Mouse (Mus musculus): Measurements from ENCODE around the gene Ralgds.
A peak's percentile ranks its signal among the peaks of the same experiment; 100 is the strongest.
"Not testable (repeated sequence)": the region's sequence is repeated elsewhere in the genome, so short reads cannot be mapped to it uniquely, and the experiment has no call there.

Ralgds gene

DNA sequence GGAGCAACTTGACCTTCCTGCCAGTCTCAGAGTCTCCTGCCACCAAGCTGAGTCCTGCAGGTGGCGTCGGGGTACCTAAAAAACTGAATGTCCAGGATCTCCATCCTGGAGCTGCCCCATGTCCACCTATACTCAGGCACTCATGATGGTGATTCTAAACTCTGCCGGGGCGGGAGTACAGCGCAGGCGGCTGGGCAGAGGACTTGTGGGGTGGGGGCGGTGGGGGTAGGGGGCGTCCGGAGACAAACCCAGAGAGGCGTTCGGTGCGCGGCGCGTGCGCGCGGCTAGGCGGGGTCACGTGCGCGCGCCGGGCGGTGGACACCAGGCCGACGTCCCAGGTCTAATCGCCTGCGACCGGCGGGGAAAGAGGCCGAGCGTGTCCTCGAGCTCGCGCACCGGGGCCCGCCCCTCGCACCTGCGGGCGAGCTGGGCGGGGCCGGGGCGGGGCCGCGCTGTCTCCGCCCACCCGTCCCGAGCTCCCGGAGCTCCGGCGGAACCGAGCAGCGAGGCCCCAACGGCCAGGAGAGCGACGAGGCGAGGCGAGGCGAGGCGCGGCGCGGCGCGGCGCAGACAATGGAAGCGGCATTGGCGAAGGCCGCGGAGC, at the start of gene Ralgds:
Gene Ralgds, plus strand, starts transcription at position 328 of the 604 bp plus-strand sequence.
- DNase-seq (ENCODE audit: low read depth, low spot score), result peak; percentile 72

DNA sequence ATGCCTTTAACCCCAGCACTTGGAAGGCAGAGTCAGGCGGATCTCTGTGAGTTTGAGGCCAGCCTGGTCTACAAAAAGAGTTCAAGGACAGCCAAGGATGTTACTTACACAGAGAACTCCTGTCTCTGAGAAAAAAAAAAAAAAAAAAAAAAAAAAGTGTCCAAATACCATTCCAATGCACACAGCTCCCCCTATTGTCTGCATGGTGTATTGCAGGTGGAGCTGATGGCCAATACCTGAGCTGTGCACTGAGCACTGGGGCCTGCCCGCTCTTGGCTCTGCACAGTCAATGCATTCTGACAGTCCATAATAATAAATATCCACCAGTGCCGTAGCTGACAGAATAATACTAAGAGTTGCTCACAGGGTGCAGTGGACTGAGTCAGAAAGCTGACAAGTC, 49.0 kb upstream of the Ralgds start:
- no peak for DNase-seq (ENCODE audit: low read depth, low spot score)

DNA sequence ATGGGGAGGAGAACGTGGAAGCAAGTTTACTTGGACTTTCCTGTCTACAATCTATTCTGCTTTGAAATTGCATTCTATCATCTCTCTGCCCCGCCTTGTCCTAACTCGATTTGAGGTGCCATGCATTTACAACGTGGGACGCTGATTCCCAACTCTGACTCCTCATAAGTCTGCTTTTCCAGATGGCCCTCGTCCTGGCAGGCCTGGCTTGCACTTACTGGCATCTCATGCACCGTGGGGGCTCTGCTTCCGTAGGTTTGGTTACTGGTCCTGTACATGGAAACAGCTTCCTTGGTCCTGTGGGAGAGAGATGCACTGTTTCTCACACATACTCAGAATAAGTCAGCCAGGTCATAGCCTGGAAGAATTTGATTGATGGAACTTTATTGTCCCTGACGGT, 48.0 kb upstream of the Ralgds start:
- no peak for DNase-seq (ENCODE audit: low read depth, low spot score)

DNA sequence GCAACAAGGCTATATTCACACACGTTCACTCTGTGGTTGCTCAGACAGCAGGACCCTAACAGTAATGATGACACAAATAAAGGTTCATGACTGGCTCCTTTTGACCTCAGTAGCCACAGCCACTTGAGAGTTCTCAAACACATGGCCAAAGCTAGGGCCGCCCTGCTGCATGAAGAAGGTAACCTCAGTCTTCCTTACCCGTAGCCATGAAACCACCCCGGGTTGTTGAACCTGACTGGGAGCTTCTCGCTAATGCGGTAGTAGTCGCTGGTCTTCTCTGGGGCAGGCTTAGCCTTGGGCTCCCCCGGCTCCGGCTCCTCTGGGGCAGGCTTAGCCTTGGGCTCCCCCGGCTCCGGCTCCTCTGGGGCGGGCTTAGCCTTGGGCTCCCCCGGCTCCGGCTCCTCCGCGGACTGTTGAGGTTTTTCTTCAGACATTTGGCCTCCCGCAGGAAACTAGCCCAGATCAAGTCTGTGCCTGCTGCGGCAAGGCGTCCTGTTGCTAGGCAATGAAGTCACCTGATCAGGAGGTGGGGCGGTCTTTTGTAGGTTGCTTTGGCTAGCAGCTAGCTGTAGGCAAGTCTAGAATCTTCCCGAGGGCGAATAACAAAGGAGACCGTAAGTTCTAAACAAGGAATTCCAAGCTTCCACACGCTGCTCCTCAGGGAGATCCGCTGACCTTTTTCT, 46.9 kb upstream of the Ralgds start, which contains the start of gene 1700007K13Rik:
Gene 1700007K13Rik, minus strand, starts transcription at position 497 of the 683 bp plus-strand sequence.
- no peak for DNase-seq (ENCODE audit: low read depth, low spot score)

DNA sequence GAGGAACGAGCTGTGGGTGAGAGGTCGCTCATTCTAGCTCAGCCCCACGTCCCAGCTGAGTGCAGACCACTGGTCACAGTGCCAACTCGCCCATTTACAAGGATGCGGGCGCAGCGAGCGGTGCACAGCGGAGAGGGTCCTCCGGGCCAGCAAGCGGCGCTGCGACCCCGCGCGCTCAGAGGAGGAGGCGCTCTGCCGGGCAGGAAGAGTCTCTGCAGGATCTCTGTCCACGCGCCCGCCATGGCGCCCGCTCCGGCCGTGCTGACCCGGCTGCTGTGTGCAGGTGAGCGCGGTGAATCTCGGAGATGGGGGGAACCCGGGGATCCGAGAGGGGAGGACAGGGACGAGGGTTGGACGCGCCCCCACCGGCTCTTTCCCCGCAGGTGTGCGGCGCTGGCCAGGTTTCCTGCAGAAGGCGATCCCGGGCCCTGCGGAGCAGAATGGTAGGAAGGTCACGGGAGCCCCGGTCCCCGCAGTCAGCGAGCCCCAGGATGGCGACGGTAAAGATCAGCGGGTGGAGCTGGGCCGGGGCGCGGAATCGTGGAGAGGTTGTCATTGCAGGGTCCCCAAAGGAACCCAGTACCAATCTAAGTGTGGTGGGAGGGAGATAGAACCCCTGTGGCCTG, 45.0 kb upstream of the Ralgds start, which contains the start of gene Mrps2:
Gene Mrps2, plus strand, starts transcription at position 207 of the 626 bp plus-strand sequence.
- peak; percentile 81 for DNase-seq (ENCODE audit: low read depth, low spot score)

DNA sequence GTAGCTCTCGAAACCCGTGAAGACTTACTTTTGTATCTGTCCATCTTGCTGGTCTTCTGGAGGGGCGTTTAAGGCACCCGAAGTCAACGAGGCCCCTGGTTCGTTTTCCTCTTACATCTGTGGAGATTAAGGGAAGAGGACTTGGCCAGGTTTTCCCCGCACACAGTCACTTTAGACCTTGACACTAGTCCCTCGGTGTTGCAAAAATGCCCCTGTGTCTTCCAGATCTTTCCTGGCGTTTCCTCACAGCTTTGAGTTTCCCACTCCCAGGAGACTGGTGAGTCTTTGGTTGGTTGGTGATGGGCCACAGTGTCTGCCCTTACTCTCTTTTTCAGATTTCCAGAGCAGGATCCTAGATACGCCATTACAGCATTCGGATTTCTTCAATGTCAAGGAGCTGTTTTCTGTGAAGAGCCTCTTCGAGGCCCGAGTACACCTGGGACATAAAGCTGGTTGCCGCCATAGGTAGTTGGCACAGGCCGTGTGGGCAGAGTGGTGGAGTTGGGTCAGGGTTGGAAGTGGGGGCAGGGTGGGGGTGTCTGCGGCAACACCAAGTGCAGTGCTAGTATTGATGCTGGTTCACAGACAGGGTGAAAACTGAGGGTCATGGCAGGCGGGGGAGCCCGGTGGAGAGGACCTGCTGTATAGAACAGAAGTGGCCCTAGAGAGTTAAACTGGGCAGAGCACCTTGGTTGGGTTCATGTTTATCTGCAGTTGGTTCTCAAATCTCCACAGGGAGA, 44.3 kb upstream of the Ralgds start:
- no peak for DNase-seq (ENCODE audit: low read depth, low spot score)

DNA sequence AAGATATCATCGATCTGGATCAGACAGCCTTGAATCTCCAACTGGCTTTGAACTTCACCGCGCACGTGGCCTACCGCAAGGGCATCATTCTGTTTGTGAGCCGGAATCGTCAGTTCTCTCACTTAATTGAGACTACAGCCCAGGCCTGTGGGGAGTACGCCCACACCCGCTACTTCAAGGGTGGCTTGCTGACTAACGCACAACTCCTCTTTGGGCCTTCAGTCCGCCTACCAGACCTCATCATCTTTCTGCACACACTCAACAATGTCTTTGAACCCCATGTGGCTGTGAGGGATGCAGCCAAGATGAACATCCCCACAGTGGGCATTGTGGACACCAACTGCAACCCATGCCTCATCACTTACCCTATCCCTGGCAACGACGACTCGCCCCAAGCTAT, 43.5 kb upstream of the Ralgds start:
- DNase-seq (ENCODE audit: low read depth, low spot score), result no peak

DNA sequence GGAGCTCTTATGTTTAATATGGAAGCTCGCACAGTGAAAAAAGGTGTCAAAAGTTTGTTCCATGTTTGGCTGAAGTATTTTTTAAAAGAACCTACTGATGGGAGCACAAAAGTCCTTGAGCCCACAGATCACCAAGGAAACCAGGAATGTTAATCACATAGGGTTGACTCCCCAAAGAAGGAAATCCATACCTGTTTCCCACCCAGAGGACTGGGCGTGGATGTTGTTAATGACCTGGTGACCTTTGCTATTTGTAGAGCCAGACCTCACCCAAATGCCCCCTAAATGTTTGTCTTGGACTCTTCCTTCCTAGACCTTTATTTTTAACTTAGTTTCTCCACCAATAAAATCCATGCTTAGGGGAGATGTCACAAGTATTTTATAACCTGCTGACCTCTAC, 42.3 kb upstream of the Ralgds start:
- no peak for DNase-seq (ENCODE audit: low read depth, low spot score)

DNA sequence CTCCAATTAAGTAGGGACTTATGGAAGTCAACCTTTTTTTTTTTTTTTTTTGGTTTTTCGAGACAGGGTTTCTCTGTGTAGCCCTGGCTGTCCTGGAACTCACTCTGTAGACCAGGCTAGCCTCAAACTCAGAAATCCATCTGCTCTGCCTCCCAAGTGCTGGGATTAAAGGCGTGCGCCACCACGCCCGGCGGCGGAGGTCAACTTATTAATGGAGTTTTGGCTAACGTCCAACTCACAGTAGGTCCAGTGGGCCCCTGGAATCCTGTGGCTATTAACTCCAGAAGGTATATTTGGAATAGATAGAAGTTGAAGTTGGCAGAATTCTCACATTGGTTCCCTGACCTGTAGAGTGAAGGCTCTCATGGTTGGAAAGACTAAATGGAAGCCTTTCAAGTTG, 40.9 kb upstream of the Ralgds start:
- not testable (repeated sequence) for DNase-seq (ENCODE audit: low read depth, low spot score)

DNA sequence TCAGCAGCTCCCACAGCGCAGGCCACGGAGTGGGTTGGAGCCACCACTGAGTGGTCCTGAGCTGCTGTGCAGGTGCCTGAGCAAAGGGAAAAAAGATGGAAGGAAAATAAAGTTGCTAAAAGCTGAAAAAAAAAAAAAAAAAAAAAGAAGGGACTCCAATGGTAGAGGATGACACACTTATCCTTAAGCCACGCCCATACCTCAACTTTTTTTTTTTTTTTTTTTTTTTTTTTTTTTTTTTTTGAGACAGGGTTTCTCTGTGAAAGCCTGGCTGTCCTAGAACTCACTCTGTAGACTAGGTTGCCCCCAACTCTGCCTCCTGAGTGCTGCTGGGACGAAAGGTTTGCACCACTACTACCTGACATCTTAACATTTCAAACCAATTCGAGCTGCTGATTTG, 34.9 kb upstream of the Ralgds start:
- DNase-seq (ENCODE audit: low read depth, low spot score), result not testable (repeated sequence)

DNA sequence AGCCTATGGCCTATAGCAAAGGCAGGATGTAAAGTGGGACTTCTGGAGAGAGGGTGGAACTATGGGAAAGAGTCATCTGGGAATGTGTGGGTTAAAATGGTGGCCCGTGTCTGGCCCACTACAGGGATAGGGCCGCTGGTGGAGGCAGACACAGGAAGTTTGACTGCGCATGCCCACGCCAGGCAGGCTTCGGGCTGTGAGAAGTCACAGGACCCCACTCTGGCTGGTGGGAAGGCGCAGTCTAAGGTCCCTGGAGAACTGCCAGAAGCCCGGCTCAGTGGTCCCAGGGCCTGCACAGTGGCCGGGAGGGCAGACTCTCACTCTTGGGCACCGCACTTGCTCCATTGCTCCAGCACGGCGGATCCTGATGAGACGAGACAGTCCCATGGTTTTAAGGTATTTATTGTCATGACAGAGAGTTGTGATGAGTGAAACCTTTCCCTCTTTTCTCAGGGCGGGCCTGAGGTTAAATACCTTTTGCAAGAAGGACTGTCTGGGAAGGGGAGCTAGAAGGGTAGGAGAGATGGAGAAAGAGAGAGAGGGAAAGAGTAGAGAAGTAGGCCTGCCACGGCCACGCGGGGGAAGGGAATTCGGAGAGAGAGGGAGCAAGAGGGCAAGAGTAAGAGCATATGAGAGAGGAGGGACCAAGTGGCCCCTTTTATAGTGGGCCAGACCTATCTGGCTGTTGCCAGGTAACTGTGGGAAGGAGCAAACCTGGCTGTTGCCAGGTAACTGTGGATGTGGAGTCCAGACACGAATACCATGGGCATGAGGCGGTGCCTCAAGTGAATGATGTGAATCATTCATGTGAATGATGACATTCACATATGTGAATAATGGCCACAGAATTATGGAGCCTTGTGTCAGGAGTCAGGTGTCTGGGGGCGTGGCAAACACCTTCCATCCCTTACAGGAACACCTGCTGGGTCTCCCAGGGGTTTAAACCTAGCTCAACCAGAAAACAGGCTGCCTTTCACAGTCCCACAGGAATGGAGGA, 33.4 kb upstream of the Ralgds start:
- DNase-seq (ENCODE audit: low read depth, low spot score), result no peak

DNA sequence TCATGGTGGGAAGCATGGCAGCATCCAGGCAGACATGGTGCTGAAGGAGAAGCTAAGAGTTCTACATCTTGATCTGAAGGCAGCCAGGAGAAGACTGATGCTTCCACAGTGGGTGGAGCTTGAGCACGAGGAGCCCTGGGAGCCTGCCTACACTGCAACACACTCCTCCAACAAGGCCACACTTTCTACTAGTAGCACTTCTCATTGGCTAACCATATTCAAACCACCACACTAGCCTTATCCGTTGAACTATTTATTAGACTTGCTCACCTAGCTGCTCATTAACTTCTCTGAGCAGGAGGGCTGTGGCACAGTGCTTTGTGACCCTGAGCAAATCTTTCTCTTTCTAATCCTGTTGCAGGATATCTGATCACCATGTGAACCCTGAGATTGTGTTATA, 29.1 kb upstream of the Ralgds start:
- no peak for DNase-seq (ENCODE audit: low read depth, low spot score)

DNA sequence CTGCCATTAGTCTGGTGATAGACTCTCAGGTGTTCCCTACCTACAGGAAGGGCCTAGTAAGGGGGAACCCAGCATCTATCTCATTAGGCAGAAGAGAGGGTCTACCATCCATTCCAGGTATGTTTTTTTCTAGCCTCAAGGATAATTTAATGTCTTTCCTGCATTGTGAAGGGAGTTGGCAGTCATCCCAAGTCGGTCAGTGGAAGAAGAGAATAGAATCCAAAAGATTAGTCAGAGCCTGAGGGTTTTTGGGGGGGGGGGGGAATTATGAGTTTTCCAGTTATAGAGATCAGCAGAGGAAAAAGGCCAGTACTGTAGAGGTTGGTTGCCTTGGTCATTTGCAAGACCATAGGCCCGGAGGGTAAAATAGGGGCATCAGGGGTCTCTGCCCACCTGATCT, 18.4 kb upstream of the Ralgds start:
- DNase-seq (ENCODE audit: low read depth, low spot score), result no peak

DNA sequence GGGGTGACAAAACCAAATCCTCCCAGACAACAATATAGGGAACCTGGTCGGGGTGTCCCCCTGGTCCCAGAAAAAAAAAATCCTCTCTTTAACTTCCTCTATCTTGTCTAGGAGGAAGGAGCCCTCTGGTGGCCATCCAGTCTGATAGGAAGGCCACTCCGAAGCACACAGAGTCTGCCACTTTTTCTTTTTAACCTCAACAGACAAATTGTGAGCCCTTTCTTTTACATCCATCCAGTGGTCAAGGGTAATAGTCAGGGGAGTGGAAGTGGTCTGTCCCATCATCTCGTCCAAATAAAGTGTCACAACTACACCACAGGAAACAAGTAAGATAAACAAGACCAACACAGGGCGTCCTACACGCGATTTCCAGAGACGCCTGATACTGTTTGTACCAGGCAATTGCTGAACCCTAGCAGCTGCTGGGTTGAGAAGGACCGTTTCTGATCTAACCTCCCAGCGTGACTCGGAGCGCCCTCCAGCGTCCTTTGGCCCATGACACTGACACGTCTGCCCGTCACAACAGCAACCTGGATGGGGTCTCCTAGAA, 17.6 kb upstream of the Ralgds start:
- DNase-seq (ENCODE audit: low read depth, low spot score), result no peak

DNA sequence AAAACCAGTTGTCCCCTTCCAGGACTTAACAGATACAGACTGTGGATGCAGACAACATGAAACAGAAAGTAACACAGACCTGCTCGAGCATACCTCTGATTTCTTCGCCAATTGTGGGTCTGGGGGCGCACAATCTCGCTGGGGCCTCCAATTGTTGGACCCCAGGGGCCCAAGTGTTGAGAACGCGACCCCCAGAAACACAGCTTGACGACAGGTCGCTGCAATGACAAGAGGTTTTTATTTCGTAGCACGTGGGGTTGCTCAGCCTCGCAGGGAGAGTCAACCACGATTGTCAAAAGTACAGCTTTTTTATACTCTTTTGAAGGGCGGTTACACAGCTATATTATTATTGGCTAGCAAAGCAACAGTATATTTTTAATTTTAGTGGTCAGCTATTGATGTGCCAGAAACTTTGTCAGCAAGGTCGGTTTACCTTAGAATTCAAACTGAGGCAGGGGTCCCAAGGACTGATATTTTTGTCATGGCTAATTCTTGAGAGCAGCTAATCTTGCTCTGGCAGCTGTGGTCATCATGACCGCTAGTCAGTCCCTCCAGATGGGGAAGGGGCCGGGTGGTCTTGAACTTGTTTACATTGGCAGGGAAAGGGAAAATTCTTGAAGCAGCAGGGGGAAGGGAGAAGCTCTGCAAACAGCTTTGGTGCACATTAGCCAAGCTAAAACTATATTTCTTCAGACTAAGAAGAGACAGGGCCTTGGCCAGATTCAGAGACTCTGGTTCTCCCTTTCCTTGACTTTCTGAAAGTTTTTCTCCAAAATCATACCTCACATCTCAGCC, 16.9 kb upstream of the Ralgds start:
- DNase-seq (ENCODE audit: low read depth, low spot score), result no peak

DNA sequence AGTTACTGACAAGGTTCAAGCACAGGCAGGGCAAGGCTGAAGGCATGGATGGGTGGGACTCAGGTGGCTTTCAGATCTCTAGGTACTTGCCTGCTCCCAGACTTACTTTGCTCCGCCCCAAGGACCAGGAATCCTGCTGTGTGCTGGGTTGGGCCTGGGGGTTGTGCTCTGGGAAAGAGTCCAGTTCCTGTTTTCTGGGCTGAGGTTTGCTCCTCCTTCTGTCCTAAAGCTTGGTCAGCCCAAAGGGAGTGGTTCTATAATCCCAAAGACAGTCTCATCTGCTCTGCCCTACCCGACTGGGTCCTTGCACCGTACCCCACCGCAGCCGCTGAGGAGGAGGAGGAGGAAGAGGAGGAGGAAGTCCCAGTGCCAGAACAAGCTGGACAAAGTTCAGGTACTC, 16.3 kb upstream of the Ralgds start, which contains the start of gene Gbgt1:
Gene Gbgt1, plus strand, starts transcription at position 221 of the 400 bp plus-strand sequence.
- no peak for DNase-seq (ENCODE audit: low read depth, low spot score)

DNA sequence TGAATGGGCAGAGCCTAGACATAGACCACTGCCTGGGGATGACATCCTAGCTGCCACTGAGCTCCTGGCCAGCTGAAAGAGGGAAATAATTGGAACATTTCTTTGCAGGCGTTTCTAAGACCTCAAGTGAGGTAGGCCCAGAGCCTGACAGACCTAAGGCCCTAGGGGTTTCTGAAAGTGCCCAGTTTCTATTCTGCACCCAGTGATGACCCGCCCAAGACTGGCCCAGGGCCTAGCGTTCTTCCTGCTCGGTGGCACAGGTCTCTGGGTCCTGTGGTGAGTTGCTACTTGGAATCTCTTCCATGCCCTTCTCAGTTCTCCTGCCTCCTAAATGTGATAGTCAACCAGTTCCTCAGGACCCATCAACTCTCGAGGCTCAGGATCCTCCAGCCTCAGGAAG, 15.4 kb upstream of the Ralgds start:
- DNase-seq (ENCODE audit: low read depth, low spot score), result no peak

DNA sequence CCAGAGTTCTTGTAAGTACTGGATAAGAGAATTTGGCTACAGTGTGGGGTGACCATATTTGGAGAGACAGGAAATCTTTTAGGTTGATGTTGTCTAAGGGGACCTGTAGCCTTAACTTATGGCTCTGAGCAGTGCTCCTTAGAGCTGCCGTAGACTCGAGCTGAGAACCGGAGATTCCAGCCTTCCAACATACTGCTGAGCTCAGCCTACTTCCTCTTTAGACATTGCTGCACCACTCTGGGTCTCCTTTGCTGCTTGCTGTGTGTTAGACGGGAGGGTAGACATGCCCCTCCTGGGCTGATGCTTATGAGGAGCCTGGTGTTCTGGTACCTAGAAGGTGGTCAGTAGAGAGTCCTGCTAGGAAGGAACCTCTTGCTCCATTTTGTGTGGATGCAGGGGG, 14.5 kb upstream of the Ralgds start:
- no peak for DNase-seq (ENCODE audit: low read depth, low spot score)

DNA sequence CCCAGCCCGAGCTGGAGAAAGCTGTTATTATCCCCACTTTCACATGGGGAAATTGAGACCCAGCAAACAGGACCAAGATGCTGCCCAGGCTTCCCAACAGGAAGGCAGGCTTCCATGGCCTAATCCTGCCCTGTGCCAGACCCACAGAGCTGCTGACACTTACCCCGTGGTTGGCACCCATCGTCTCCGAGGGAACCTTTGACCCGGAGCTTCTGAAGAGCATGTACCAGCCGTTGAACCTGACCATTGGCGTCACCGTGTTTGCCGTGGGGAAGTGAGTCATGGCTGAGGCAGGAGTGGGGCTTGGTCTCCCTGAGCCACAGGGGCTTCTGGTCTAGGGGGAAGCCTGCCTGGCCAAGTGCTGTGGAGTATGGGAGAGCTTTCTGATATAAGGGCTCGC, 9.9 kb upstream of the Ralgds start:
- no peak for DNase-seq (ENCODE audit: low read depth, low spot score)

DNA sequence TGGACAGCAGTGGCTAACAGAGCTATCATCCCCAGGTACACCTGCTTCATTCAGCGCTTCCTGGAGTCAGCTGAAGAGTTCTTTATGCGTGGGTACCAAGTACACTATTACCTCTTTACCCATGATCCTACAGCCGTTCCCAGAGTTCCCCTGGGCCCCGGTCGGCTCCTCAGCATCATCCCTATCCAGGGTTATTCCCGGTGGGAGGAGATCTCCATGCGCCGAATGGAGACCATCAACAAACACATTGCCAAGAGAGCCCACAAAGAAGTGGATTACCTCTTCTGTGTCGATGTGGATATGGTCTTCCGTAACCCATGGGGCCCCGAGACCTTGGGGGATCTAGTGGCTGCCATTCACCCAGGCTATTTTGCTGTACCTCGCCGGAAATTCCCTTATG, 8.2 kb upstream of the Ralgds start:
- no peak for DNase-seq (ENCODE audit: low read depth, low spot score)

Measured in retina, postnatal 7 days (tissue).